Mouse (Mus musculus) heart, postnatal 36 days (tissue): Measurements from ENCODE around the gene Scly. TPM values are rescaled to one million over a fixed set of nuclear protein-coding genes. Genes with fewer than 3 reads are reported as not detected.
A peak's percentile ranks its signal among the peaks of the same experiment; 100 is the strongest.

Experiments used
- DNase-seq, 2 experiments: peaks; one replicate each; pipeline ENCODE4 v3.0.0; 2021 to 2022
- intact Hi-C: fragments of 180-260 bp; cut with DNase I; formaldehyde crosslinking; loops from one replicate; pipeline ENCODE4 v1.15.1; 2025
- total RNA-seq, 2 experiments: library from RNA; stranded (reverse); gene quantifications; 2 replicates each; pipeline ENCODE4 v1.2.3; 2021

Scly gene
- total RNA-seq: 10 to 100 TPM; 13.9 to 15.1 TPM

DNA sequence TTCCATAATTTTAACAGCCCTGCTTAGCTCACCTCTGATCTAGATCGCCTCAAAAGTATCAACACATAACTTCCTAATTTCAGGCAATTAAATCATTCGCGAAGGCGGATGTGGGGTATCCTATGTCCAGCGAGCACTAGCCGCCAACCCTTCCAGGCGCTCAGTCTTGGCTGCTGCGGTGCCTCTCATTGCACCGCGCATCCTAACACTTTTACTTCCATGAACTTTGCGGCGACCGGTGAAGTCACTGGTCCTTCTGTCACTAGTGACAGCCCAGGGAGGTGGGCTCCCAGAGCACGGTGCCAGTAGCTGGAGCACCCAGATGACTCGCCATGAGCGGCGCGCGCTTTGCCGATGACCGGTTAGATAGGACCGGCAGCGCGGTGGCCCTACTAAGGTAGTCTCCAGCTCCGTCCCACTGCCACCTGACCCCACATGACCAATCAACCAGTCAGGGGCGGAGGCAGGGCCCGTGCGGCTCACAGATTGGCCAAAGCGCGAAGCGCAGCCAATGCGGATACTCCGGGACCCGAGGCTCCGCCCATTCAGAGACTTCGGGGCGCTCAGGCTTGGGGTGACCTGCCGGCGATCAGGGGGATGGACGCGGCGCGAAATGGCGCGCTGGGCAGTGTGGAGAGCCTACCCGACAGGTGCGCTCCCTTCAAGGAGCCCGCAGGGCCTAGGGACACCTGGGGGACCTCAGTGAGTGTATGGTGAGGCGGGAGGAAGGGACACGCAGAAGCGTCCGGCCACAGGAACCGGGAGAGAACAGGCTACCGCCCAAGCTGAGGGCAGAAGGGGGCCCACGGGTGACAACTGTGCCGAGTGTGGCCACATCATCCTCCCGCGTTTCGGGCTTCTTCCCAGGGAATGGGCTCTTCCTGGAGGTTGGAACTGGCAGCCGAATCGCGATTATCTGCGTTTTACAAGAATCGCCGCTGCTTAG is at the start of gene Scly:
Gene Scly, plus strand, starts transcription at position 540 of the 946 bp plus-strand sequence.
- DNase-seq: peak; percentile 91 to 94
- intact Hi-C loops: loop anchor here (2.0 kb wide), 1 partner anchor 49 kb away; no protein-coding TSS in a partner anchor

DNA sequence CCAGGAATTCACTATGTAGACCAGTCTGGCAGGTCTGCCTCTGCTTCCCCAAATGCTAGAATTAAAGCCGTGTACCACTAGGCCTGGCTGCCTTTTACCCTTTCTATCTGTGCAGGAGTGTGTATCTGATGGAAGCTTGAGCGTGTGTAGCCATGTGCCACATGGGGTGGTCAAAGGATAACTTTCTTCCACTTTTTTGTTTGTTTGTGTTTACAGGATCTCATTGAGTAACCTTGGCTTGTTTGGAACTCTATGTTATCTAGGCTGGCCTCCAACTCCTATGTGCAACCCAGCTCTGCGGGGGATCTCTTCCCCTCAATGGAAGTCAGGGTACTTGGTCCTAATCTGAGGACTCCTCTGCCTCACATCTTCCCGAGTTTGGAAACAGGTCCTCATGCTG is 49.2 kb upstream of the Scly start:
- intact Hi-C loops: loop anchor here (2.0 kb wide), 1 partner anchor 50 kb away; the partner anchor contains the start of gene Scly
- no peak for DNase-seq

DNA sequence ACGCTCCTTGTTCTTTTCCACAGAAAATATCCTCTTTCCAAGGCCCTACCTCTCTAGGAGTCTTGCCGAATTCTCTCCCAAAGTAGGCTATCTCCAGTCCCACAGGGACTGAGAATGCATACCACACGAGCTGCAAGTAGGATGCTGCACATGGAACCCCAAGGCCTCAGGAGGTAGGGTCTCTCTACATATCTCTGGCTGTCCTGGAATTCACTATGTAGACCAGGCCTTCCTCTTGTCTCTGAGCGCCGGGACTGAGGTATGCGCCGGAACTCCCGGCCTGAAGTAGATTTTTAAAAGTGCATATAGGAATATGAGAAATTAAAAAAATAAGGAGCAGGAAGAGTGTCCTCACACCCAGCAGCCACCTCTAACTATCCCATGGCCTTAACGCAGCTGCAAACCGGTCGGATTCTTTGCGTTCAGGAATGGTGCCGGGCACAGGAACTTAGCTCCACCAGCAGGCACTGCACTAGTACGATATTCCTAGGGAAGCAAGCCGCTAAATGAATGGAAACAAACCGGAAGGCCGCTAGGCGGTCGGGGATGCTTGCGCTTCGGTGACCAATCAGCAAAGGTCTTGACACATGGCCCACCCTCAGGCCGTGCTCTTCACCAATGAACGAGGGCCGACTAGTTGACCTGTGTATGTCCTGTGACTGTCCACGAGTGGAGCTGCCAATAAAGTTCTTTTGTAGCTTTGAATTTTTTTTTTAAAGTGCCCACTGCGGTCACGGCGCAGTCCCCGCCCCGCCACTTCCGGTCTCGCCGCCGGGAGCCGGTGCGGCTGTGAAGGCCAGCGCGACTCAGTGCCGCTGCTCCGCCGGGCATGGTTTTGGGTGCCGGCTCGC is 48.3 kb upstream of the Scly start, which contains the start of gene Ube2f:
Gene Ube2f, plus strand, starts transcription at position 741 of the 851 bp plus-strand sequence.
- DNase-seq: peak; percentile 87 to 90
- intact Hi-C loops: loop anchor here (2.0 to 5.0 kb wide), 2 partner anchors 49 to 148 kb away; partner anchors contain the start of genes Ilkap and Scly

DNA sequence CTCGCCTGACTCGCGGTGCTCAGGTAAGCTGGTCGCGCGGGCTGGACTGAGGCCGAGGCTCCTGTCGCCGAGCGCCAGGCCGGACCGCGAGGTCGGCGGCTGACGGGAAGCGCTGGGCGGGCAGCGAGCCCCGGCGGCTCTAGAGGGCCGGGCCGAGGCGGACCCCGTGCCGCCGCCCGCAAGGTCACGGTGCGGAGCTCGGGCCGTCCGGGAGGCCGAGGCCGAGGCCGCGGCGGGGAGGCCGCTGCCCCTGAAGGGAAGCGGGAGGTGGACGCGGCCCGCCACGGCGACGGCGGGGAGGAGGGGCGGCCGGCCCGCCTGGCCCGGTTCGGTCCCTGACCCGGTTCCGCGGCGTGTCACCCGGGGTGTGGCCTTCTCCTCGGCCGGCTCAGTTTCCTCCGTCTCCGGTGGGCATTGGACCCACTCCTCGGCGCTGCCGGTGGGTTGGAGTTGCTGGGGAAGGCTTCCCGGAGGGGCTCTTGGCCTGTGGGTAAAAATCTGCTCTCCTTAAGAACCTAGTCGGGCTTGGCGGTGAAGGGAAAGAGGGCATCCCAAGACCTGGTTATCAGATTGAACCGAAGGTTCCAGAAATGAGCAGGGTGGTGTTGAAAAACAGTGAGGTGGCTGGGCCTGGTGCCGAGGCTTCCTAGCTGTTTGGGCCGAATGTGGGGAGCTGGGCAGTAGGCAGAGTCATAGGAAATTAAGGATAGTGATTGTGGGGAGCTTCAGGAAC is 47.6 kb upstream of the Scly start:
- DNase-seq: peak in 1 of 2 experiments; percentile 19

DNA sequence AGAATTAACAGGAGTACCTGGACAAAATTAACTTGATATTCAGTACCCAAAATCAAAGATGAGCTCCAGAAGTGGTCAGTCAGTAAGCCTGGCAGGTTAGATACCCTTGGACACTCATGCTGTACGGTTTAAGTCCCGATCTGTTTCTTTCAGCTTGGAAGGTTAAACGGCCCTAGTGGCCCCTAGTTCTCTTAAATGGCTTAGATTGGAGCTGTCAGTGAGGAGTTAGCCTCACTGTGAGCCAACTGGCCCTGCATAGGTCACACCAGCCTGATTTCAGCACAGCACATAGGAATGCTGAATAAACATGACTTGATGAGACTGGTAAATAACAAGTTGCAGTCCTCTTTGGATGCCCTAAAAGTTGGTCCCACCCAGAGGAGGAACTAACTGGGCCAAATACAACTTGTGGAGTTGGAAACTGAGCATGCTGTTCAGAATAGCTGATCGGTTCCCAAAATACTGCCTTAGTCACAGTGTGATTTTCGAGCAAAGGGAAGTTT is 46.9 kb upstream of the Scly start:
- DNase-seq: peak in 1 of 2 experiments; percentile 17
- intact Hi-C loops: loop anchor here (5.0 kb wide), 1 partner anchor 146 kb away; the partner anchor contains the start of gene Ilkap

More for the DNA sequence above, 47.6 kb upstream of the Scly start:
- intact Hi-C loops: loop anchor here (5.0 kb wide), 1 partner anchor 147 kb away; the partner anchor contains the start of gene Ilkap

DNA sequence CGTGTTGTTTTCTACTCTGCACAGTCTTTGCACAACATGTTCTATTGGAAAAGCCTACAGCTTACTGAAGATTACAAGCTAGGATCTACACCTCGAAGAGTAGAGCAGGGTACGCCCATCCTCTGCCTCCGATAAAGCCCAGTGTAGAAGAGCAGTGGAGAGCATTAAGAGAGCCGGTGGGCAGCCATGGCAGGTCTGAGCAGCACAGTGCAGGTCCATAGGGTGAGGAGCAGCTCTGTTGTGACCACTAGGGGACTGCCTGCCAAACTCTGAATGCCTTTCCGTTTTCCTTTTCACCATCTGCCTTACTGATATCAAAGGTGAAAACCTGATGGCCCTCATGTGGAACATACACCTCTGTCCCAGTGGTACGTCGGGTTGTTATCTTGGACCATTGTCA is 46.2 kb upstream of the Scly start:
- intact Hi-C loops: loop anchor here (5.0 kb wide), 1 partner anchor 145 kb away; the partner anchor contains the start of gene Ilkap
- no peak for DNase-seq

DNA sequence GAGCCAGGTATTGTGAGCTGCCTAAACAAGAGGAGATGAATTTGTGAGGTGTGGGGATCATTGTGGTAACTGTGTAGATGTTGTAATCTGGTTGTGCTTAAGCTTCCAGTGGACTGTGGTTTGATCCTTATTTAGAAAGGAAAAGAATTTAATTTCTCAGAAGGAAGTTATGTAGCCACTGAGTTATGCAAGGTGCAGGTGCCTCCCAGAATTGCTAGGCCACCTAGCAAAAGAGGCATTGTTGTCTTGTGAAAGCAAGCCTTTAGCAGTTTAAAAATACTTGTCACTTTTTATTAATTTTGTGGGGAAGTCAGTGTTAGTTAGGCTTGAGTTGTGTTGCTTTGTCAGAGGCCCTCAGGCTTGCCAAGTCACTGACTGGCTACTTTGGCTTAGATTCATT is 40.2 kb upstream of the Scly start:
- no peak for DNase-seq
- intact Hi-C loops: no loop called here

DNA sequence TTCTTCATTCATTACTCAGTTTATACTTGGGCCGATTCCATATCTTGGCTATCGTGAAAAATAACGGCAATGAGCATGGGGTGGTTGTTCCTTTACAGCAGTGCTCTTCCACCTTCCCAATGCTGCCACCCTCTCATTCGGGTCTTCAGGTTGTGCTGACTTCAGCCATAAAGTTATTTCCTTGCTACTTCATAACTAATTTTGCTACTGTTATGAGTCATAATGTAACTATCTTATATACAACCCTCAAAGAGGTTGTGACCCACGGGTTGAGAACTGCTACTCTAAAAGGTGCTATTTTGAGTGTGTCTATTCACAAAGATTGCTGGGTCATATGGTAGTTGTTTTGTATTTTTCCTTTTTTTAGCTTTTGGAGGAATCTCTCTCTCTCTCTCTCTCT is 38.3 kb upstream of the Scly start:
- intact Hi-C loops: no loop called here
- no peak for DNase-seq

DNA sequence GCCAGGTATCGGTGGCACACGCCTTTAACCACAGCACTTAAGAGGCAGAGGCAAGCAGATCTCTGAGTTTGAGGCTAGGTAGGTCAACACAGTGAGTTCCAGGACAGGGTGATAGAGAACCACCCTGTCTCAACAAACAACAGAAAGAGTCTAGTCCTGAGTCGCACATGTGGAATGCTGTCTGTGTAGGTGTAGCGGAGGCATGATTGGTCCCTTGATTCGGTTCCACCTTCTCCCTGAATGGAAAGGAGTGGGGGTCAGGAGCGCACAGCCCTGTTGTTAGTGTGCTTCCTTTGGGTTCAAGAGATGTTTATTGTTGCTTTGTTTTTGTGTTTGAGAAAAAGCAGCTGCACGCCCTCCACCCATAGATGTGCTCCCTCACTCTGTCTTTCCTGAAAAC is 35.6 kb upstream of the Scly start:
- intact Hi-C loops: no loop called here
- no peak for DNase-seq

DNA sequence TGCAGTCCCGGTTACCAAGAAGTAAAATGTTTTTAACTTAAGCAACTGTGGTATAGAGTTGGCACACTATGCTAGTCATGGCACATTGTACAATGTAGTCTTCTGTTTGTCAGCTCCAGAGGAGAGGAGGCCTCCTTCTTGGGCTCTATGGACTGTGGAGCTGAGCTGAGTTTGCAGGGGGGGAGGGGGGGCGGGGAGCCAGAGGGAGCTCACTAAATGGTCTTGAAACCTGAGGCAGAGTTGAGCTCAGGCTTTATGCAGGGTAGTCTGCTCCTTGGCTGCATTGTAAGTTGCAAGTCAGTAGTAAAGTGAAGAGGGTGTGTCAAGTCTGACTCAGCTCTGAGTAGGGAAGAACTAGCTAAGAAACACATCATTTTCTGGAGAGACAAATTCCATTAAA is 25.9 kb upstream of the Scly start:
- intact Hi-C loops: no loop called here
- DNase-seq: no peak

DNA sequence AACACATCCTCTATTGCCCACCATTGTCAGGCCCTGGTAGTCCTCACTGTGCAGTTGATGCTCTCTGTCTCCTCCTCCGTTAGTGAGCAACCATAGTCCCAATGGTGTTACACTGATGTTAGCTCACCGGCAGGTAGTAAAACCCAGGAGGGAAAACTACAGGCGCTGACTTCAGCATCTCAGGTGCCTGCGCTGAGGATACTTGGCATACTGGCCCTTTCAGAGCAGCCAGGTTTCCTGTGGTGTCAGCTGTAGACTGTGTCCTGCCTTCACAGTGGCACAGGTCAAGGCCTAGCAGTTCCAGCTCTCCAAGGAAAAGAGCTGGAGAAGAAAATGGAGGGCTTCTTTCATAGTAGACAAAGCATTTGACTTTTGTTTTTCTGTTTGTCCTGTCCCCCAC is 21.6 kb upstream of the Scly start:
- intact Hi-C loops: no loop called here
- DNase-seq: no peak

DNA sequence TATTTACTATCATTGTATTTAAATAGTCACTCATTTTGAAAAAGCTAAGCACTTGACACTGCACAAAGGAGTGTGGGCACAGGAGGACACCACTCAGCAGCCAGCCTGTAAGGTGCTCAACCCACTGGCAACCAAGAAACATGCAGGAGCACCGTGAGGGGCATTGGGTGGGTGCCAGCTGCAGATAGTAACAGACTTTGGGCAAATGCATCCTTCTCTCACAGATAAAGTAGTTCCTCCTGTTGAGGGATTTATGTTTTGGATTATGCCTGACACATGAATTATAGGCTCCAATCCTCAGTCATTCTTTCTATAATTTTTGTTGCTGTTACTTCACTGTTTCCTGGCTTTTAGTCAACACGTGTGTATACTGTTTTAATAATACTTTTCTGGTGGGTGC is 20.7 kb upstream of the Scly start:
- intact Hi-C loops: no loop called here
- DNase-seq: no peak

DNA sequence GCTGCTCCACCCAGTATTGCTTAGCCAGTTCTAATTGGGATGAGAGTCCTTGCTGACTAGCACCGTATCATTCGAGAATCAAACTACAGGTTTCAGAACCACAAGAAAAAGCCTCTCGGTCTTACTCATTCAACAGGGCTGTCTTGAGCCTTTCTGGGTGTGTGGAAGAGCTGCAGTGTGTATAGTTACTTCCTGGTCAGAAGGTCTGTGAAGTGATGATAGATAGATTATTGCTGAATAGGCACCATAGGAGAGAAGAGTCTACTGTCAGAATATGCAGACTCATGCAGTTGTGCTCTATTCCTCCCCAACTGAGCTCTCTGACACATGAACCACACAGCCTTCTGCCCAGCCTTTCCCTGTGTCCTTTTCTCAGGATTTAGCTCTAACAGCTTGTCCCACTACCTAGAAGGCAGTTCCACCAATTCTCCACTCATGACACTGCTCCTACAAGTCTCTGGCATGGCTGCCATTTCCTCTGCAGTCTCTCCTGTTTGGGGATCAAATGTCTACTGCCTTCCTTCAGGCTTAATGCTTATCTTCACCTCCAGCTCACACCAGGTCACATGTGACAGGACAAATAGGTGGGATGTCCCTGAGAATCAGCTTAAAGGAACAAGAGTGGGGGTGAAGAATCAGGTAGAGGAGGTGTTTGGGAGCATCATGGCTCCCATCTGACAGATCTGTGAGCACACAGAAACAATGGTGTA is 19.6 kb upstream of the Scly start:
- DNase-seq: no peak
- intact Hi-C loops: no loop called here

DNA sequence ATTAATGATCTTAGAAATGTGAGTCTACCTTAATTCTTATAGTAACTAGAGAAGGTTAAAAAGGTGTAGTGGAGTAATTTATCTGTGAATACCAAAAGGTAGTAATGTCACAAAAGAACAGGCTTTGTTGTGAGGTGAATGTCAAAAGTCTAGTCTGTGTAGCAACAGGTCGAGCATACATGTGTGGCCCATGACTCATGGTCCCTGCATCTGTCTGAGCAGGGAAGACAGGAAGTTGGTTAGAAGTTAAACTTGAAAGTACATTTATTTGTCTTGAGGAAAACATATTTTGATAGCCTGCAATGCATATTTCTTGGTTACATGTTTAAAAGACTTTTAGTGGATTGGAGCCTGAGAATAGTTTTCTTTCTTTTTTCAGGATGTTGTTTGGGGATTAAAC is 19.0 kb upstream of the Scly start:
- intact Hi-C loops: no loop called here
- no peak for DNase-seq

DNA sequence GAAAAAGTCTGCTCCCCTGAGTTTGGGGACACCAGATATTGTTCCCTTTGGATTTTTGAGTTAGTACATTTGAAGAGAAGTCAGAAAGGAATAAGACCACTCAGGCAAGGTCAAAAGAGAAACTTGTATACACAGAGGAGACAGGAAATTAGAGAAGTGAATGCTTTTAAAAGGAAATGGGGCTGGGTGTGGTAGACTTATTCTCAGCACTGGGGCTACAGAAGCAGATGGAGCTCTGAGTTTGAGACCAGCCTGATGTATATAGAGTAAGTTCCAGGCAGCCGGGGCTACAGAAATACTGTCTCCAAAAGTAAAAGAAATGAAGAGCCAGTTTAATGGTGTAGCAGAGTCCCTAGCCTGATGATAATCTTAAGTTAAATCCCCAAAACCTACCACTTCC is 15.6 kb upstream of the Scly start:
- intact Hi-C loops: no loop called here
- no peak for DNase-seq

DNA sequence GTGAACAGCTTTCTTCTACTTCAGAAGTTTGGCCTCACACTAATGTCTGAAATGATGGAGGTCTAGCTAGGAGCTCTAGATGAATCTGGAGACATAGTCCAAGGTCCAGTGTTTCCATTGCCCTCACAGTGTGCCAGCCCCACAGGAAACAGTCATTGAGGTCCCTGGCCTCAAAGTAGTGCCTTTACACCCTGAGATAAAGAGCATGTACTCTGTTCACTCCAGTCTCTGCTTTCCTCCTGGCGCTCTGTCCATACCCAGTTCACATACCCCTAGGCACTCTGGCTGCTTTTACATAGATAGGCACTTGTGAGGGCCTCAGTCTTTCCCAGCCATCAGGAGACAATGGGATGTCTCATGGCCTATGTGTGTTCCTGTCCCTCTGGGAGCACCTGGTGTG is 8.8 kb upstream of the Scly start:
- DNase-seq: no peak
- intact Hi-C loops: no loop called here

DNA sequence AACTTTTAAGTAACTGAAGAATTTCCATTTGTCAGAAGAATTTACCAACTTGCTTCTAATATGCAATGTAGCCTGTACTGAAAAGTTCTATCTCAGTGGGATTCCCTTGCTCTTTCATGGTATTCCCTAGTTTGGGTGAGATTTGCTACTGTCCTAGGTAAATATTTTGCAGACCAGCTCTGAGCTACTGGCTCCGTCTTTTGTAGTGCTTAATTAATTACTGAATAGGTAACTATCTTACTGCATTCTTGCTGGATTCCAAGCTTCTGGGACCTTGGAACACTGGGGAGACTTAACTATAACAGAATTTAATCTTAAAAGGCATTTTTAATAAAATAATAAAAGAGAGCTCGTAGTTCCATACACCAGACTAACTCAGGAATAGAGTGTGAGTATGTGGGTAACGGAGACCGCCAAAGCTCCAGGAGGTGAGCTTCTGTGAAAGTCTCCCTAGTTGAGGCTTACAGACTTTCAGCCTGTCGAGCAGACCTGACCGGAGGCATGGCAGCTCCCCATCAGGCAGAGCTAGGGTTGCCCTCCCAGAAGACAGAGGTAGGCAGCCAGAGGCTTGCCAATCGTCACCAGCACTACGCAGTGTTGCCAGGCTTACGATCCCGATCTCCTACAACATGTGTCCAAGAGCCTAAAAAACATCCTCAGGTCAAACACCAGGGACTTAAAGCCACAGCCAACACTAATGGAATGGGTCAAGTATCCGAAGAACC is 5.9 kb upstream of the Scly start:
- intact Hi-C loops: no loop called here
- DNase-seq: no peak

DNA sequence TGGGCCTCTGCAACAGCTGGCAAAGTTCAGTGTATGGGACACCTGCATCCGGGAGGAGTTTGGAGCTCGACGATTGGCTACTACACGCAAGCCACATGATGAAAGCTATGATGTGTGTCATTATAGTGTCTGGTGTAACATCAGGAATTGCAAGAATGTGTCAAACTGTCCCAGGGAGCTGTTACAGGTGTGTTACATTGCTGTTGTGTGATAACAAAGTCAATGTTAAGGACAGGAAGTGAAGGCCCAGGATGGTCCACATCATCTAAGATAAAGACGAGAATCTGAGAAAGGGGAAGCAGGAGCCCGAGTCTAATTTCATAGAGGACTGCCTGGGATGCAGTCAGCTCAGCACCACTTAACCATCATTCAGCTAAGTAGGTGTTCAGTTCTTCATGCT is 2.6 kb upstream of the Scly start:
- intact Hi-C loops: no loop called here
- no peak for DNase-seq
